Mouse (Mus musculus): Measurements from ENCODE around the gene Etfb. TPM values are rescaled to one million over a fixed set of nuclear protein-coding genes. Genes with fewer than 3 reads are reported as not detected.
A peak's percentile ranks its signal among the peaks of the same experiment; 100 is the strongest.

Etfb gene
- polyA plus RNA-seq, 1 experiment from 2014 or later, result 166 TPM

DNA sequence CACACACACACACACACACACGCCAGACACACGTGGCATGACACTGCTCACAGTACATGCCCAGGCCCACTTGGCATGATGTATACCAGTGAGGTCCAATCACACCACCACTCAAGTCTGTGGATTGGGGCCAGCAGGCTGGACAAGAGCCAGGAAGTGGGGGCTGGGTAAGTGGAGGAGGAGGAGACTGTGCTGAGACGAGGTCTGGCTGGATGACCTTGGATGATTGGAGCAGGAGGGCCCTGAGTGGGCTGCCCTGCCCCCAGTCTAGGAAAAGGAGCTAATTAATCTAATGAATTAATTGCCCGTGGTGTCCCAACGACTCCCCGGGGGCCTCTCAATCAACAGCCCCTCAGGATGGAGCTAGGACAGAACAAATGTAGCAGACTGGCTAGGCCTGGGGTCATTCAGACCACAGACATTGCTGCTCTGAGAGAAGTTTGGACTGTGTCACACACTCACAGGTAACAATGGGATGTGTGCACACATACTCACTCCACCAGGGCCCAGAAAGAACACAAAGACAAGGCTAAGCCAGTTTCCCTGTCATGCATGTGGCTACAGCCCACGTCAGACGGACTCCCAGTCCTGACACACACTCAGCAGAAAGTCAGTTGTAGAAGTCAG is 38.3 kb downstream of the Etfb start:
- WGBS, result 48% methylated on average over 8 of the region's 8 CpGs
- Histone ChIP-seq H3K4me2 (replicated peaks) (no peak overlapping the region; the same call in 1 of the 2 replicates), H3K27me3 (replicated peaks) (peaks cover 24% of the 10 kb centered on the region), H3K36me3 (peaks cover 6% of the 10 kb centered on the region; the same call in 1 of the 2 replicates), H3K4me1 (peaks cover 16% of the 10 kb centered on the region), H3K9me3 (no peaks in the 10 kb centered on the region), H3K4me3 (no peak overlapping the region), H3K9ac (0 out of 2 replicates have a peak overlapping the region, but pooled peaks have one; percentile 13), H3K27ac (no peak overlapping the region)
- peak; percentile 87 for ATAC-seq (ENCODE audit: low FRiP score, low read depth)

DNA sequence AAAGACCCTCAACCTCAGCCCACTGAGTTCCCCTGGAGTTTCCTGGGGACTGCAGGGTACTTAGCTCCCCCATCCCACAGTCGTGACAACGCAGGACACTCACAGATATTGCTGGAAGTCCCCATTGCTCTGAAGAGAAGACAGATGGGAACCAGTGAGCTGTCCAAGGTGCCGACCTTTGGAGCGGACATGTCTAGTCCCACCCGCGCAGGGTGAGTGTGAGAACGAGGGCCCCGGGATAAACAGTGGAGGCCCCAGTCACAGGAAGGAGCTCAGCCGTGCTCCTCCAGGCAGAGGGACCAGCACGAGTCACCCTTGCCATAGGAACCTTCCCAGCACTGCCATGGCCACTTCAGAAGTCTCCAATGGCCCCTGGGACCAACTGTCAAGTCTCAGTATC is 39.4 kb downstream of the Etfb start:
- Histone ChIP-seq H3K27me3 (replicated peaks) (peaks cover 13% of the 10 kb centered on the region), H3K4me1 (peaks cover 16% of the 10 kb centered on the region), H3K27ac (no peak overlapping the region), H3K9me3 (no peaks in the 10 kb centered on the region), H3K36me3 (peaks cover 6% of the 10 kb centered on the region; the same call in 1 of the 2 replicates), H3K4me2 (replicated peaks) (no peak overlapping the region), H3K4me3 (no peak overlapping the region), H3K9ac (no peak overlapping the region)
- ATAC-seq (ENCODE audit: low FRiP score, low read depth), result no peak
- WGBS, result 18% methylated on average over 10 of the region's 10 CpGs

DNA sequence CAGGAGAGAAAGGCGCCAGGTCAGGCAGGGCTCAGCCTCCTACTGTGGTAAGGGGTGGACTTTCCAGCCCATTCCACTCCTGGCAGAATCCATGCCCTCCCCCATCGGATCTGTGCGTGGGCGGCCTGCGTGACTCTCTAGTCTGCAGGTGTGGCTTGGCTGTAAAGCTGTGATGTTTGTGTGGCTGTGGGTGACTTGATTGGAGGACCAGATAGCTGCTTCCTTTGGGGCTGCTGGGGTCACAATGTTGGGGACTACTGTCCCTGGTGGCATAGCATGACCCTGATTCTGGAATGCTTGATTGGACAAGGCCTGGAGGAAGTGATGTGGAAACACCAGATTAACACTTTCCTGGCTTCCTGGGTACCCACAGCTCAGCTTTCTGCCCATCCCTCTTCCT is 44.8 kb downstream of the Etfb start:
- Histone ChIP-seq H3K9me3 (no peaks in the 10 kb centered on the region), H3K4me3 (peak overlapping the region; percentile 63), H3K27me3 (replicated peaks) (0 out of 2 replicates have a peak, but pooled peaks cover 5% of the 10 kb centered on the region), H3K36me3 (no peaks in the 10 kb centered on the region), H3K4me2 (replicated peaks) (peak overlapping the region; percentile 79), H3K9ac (peak overlapping the region; percentile 83; the same call in 1 of the 2 replicates), H3K27ac (no peak overlapping the region), H3K4me1 (peaks cover 12% of the 10 kb centered on the region; the same call in 1 of the 2 replicates)
- 44% methylated on average over 5 of the region's 5 CpGs for WGBS
- ATAC-seq (ENCODE audit: low FRiP score, low read depth), result no peak

DNA sequence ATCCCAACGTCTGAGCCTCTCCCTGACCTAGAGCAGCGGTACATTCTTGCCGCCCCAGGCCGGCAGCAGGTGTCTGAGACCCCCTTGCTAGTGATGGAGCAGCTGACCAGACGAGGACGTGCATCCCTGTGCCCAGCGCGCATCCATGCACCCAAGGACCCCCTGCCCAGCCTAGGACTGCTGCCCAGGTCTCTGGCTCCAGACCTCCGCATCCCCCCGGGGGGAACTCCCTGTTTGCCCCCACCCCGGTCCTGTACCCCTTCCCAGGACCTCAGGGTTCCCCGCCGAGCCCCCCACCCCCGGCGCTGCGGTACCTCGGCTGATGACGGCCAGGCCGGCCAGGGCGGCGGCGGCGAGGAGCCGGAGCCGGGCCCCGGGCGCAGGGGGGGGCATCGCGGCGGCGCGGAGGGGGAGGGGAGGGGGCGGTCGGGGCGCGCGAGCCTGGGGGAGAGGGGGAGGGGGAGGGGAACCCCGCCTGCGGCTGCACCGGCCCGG is 45.8 kb downstream of the Etfb start, which contains the start of gene Iglon5:
Gene Iglon5 (minus strand): TSS at position 445 of the 495 bp plus-strand sequence.
- 1% methylated on average over 21 of the region's 41 CpGs for WGBS
- peak within 1 kb of the TSS; percentile 57; the same call in 1 of the 2 replicates for H3K27ac ChIP-seq
- H3K4me2 ChIP-seq (replicated peaks), result peak within 1 kb of the TSS; percentile 79
- H3K27me3 ChIP-seq (replicated peaks), result 0 out of 2 replicates have a peak, but pooled peaks cover 8% of the 10 kb centered on the region
- peak within 1 kb of the TSS; percentile 63 for H3K4me3 ChIP-seq
- peaks cover 12% of the 10 kb centered on the region; the same call in 1 of the 2 replicates for H3K4me1 ChIP-seq
- no peaks in the 10 kb centered on the region for H3K9me3 ChIP-seq
- ATAC-seq (ENCODE audit: low FRiP score, low read depth), result peak; percentile 64
- no peaks in the 10 kb centered on the region for H3K36me3 ChIP-seq
- peak within 1 kb of the TSS; percentile 83 for H3K9ac ChIP-seq

DNA sequence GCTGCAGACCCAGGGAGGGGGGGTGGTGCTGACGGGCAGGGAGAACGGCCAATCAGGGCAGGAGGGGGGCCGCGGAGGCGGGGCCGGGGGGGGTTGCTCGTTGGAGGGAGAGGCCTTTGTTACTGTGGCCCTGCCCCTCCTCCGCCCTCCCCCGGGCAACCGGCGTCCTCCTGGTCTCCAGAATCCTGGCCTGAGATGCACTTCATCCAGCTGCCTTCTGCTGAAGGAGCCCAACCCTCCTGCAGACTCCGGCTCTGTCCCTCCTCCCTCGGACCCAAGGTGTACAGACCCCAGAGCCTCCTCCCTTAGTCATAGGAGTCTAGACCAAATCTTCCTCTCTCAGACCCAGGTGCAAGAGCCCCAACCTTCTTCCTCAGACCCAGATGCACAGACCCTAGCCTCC is 46.3 kb downstream of the Etfb start:
- peak; percentile 91 for ATAC-seq (ENCODE audit: low FRiP score, low read depth)
- peak overlapping the region; percentile 83 for H3K9ac ChIP-seq
- 0% methylated on average over 7 of the region's 13 CpGs for WGBS

DNA sequence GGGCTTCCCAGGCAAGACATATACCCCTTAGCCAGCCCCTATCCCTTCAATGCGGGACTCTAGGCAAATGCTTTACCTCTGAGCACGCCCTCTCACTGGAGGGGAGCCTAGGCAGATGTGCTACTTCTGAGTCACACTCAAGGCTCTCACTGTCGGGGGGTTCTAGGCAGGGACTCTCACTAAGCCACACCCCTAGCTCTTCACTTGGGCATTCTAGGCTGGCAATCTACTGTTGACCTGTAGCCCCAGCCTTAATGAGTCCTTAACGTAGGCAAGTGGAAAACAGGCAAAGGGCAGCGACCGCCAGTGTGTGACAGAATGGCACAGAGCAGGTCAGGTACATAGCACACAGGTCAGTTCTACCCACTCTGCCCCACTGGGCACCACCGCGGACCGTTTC is 47.0 kb downstream of the Etfb start:
- WGBS, result 61% methylated on average over 9 of the region's 9 CpGs
- Histone ChIP-seq H3K27me3 (replicated peaks) (0 out of 2 replicates have a peak, but pooled peaks cover 8% of the 10 kb centered on the region), H3K9ac (no peak overlapping the region), H3K4me2 (replicated peaks) (peak overlapping the region; percentile 79), H3K4me1 (peaks cover 12% of the 10 kb centered on the region; the same call in 1 of the 2 replicates), H3K4me3 (no peak overlapping the region), H3K36me3 (no peaks in the 10 kb centered on the region), H3K9me3 (no peaks in the 10 kb centered on the region), H3K27ac (no peak overlapping the region)
- 0 out of 2 replicates have a peak, but pooled peaks have one; percentile 9 for ATAC-seq (ENCODE audit: low FRiP score, low read depth)

More for the DNA sequence above, 46.3 kb downstream of the Etfb start:
- Histone ChIP-seq H3K4me1 (peaks cover 12% of the 10 kb centered on the region; the same call in 1 of the 2 replicates), H3K27me3 (replicated peaks) (0 out of 2 replicates have a peak, but pooled peaks cover 8% of the 10 kb centered on the region), H3K36me3 (no peaks in the 10 kb centered on the region), H3K4me2 (replicated peaks) (peak overlapping the region; percentile 79), H3K4me3 (peak overlapping the region; percentile 63), H3K27ac (peak overlapping the region; percentile 57; the same call in 1 of the 2 replicates), H3K9me3 (no peaks in the 10 kb centered on the region)

DNA sequence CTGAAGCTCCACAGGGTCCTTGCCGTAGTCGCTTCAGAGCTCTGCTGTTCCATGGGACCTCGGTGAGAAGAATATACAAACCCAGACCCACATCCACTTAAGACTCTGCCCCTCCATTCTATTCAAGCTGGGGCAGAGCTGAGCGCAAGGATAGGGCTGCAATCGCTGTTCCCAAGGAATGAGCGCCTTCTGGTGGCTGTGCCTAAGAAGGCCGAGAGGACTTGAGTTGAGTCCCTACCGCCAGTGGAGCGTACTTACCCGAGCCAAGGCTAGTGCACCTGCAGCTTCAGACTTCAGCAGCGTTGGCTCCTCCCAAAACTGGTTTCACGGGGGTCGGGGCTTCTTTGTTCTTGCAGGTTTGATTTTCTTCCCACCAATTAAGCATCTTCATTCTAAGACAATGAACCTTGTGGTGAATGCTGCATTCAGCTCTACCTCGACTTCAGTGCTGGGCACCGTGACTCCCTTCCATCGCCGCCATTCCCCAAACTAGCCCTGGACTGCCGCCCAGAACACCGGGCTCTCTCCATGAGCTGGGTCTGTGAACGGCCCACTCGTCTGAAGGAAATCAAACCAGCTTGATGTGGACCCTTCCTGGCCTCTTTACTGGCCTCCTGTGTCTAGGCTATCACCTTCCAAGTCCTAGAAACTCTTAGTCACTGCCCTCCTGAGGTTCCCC is 51.6 kb downstream of the Etfb start:
- Histone ChIP-seq H3K27ac (no peak overlapping the region), H3K4me2 (replicated peaks) (0 out of 2 replicates have a peak overlapping the region, but pooled peaks have one; percentile 3), H3K36me3 (no peaks in the 10 kb centered on the region), H3K9me3 (peaks cover 8% of the 10 kb centered on the region; the same call in 1 of the 2 replicates), H3K4me1 (no peaks in the 10 kb centered on the region), H3K27me3 (replicated peaks) (peaks cover 11% of the 10 kb centered on the region; the same call in 1 of the 2 replicates), H3K9ac (no peak overlapping the region), H3K4me3 (no peak overlapping the region)
- 11% methylated on average over 21 of the region's 21 CpGs for WGBS
- peak; percentile 56; the same call in 1 of the 2 replicates for ATAC-seq (ENCODE audit: low FRiP score, low read depth)

Small RNAs within 50 kb of the gene (microRNA-seq; reads per million reads assigned to microRNA genes)
- gene Mir7051, result 0.66 reads per million

Other genes with a start within 250 kb of the Etfb start
- 14.7 and 17.5 TPM in 2 replicates for gene Zfp715, start 130.8 kb upstream of the Etfb start, polyA plus RNA-seq (2016; fragmentation: Nextera tagmentation; extraction: Ambion mirVana)
- 0.20 and 0.26 TPM in 2 replicates for gene Siglecf, start 92.7 kb upstream of the Etfb start, polyA plus RNA-seq (2016; fragmentation: Nextera tagmentation; extraction: Ambion mirVana)
- 0.20 TPM in 1 of 2 replicates, not detected in the other for gene Siglecg, start 35.9 kb upstream of the Etfb start, polyA plus RNA-seq (2016; fragmentation: Nextera tagmentation; extraction: Ambion mirVana)
- gene Lim2, start 16.4 kb upstream of the Etfb start, polyA plus RNA-seq (2016; fragmentation: Nextera tagmentation; extraction: Ambion mirVana), result not detected in 2 replicates
- gene Nkg7, start 7.0 kb upstream of the Etfb start, polyA plus RNA-seq (2016; fragmentation: Nextera tagmentation; extraction: Ambion mirVana), result 0.28 TPM in 1 of 2 replicates, not detected in the other
- not detected in 2 replicates for gene Cldnd2, start 3.3 kb upstream of the Etfb start, polyA plus RNA-seq (2016; fragmentation: Nextera tagmentation; extraction: Ambion mirVana)
- gene Gm45233, start within 50 bp of the Etfb start, polyA plus RNA-seq (2016; fragmentation: Nextera tagmentation; extraction: Ambion mirVana), result 0.49 TPM in 1 of 2 replicates, not detected in the other
- 4.6 and 5.5 TPM in 2 replicates for gene Vsig10l, start 19.1 kb downstream of the Etfb start, polyA plus RNA-seq (2016; fragmentation: Nextera tagmentation; extraction: Ambion mirVana)
- gene Iglon5, start 46.0 kb downstream of the Etfb start, polyA plus RNA-seq (2016; fragmentation: Nextera tagmentation; extraction: Ambion mirVana), result 4.0 and 4.5 TPM in 2 replicates
- gene 4931406B18Rik, start 61.9 kb downstream of the Etfb start, polyA plus RNA-seq (2016; fragmentation: Nextera tagmentation; extraction: Ambion mirVana), result not detected in 2 replicates
- 1.1 and 1.6 TPM in 2 replicates for gene Cd33, start 100.3 kb downstream of the Etfb start, polyA plus RNA-seq (2016; fragmentation: Nextera tagmentation; extraction: Ambion mirVana)
- 8.7 and 10.5 TPM in 2 replicates for gene Zfp658, start 118.2 kb downstream of the Etfb start, polyA plus RNA-seq (2016; fragmentation: Nextera tagmentation; extraction: Ambion mirVana)
- 14.5 and 15.0 TPM in 2 replicates for gene Zfp719, start 135.5 kb downstream of the Etfb start, polyA plus RNA-seq (2016; fragmentation: Nextera tagmentation; extraction: Ambion mirVana)
- gene Zfp819, start 163.1 kb downstream of the Etfb start, polyA plus RNA-seq (2016; fragmentation: Nextera tagmentation; extraction: Ambion mirVana), result 0.24 and 0.31 TPM in 2 replicates
- gene Ceacam18, start 190.6 kb downstream of the Etfb start, polyA plus RNA-seq (2016; fragmentation: Nextera tagmentation; extraction: Ambion mirVana), result not detected in 2 replicates
- gene Siglece, start 216.1 kb downstream of the Etfb start, polyA plus RNA-seq (2016; fragmentation: Nextera tagmentation; extraction: Ambion mirVana), result 0.18 and 0.30 TPM in 2 replicates
- 19.6 and 19.9 TPM in 2 replicates for gene Ctu1, start 227.9 kb downstream of the Etfb start, polyA plus RNA-seq (2016; fragmentation: Nextera tagmentation; extraction: Ambion mirVana)
- gene Klk14, start 246.3 kb downstream of the Etfb start, polyA plus RNA-seq (2016; fragmentation: Nextera tagmentation; extraction: Ambion mirVana), result not detected in 2 replicates

Measured in neural tube, embryonic 12.5 days (tissue).